Mouse (Mus musculus) layer of hippocampus, postnatal 36 days (tissue): ENCODE measurements around the gene Dixdc1. TPM values are rescaled to one million over a fixed set of nuclear protein-coding genes. Genes with fewer than 3 reads are reported as not detected.

Source experiments
- DNase-seq, 2 experiments: peaks; one replicate each; pipeline ENCODE4 v3.0.0; 2022
- total RNA-seq, 2 experiments: library from RNA; stranded (reverse); gene quantifications; 2 replicates each; pipeline ENCODE4 v1.2.3; 2021

The Dixdc1 gene
- total RNA-seq, result 10 to 100 TPM; 83.8 to 97.1 TPM

- peak; percentile 92 to 94 for DNase-seq
Measured at GRCm38 (mm10) chr9:50738914-50739870, at the start of gene Dixdc1. Dixdc1 (minus strand) TSS chr9:50739517.

- no peak for DNase-seq
Measured at GRCm38 (mm10) chr9:50782155-50782554, 42.8 kb upstream of the Dixdc1 start.

GRCm38 (mm10) chr9:50776162-50776760 lies 36.9 kb upstream of the Dixdc1 start:
- DNase-seq, result no peak

- no peak for DNase-seq
Measured at GRCm38 (mm10) chr9:50775662-50776126, 36.4 kb upstream of the Dixdc1 start.

- peak; percentile 88 to 91 for DNase-seq
Measured at GRCm38 (mm10) chr9:50774991-50775612, 35.8 kb upstream of the Dixdc1 start, which contains the start of the genes Alg9 and 1110032A03Rik. Alg9 (plus strand) TSS chr9:50775019. 1110032A03Rik (minus strand) TSS chr9:50775520.

GRCm38 (mm10) chr9:50774026-50774462 lies 34.7 kb upstream of the Dixdc1 start:
- DNase-seq, result no peak

- DNase-seq, result no peak
Measured at GRCm38 (mm10) chr9:50770011-50770410, 30.7 kb upstream of the Dixdc1 start.

GRCm38 (mm10) chr9:50768107-50769002 lies 29.0 kb upstream of the Dixdc1 start, which contains the start of gene Fdxacb1:
Fdxacb1 (plus strand) TSS chr9:50768236.
- peak; percentile 98 to 99 for DNase-seq

- no peak for DNase-seq
Measured at GRCm38 (mm10) chr9:50767531-50768106, 28.3 kb upstream of the Dixdc1 start.

- no peak for DNase-seq
Measured at GRCm38 (mm10) chr9:50763331-50763730, 24.0 kb upstream of the Dixdc1 start.

- no peak for DNase-seq
Measured at GRCm38 (mm10) chr9:50761520-50762243, 22.4 kb upstream of the Dixdc1 start.

GRCm38 (mm10) chr9:50756711-50757110 lies 17.4 kb upstream of the Dixdc1 start:
- DNase-seq, result no peak

GRCm38 (mm10) chr9:50753947-50754346 lies 14.6 kb upstream of the Dixdc1 start:
- no peak for DNase-seq

GRCm38 (mm10) chr9:50752784-50753615 lies 13.7 kb upstream of the Dixdc1 start:
- DNase-seq, result peak; percentile 77 to 78

GRCm38 (mm10) chr9:50752054-50752602 lies 12.8 kb upstream of the Dixdc1 start, which contains the start of gene Hspb2:
Hspb2 (minus strand) TSS chr9:50752354.
- DNase-seq, result no peak

GRCm38 (mm10) chr9:50751323-50751722 lies 12.0 kb upstream of the Dixdc1 start, which contains the start of gene Cryab:
Cryab (plus strand) TSS chr9:50751325.
- DNase-seq, result no peak

- DNase-seq, result no peak
Measured at GRCm38 (mm10) chr9:50750706-50751105, 11.4 kb upstream of the Dixdc1 start.

GRCm38 (mm10) chr9:50746214-50746677 lies 6.9 kb upstream of the Dixdc1 start, which contains the start of gene 2310030G06Rik:
2310030G06Rik (minus strand) TSS chr9:50746536.
- DNase-seq, result no peak

GRCm38 (mm10) chr9:50745806-50746205 lies 6.5 kb upstream of the Dixdc1 start:
- DNase-seq, result no peak
